Mouse (Mus musculus) spleen, embryonic (tissue): ENCODE results near the gene Amer3.
"Not testable (repeated sequence)": the region's sequence is repeated elsewhere in the genome, so short reads cannot be mapped to it uniquely, and the experiment has no call there.

ENCODE experiments used
- CTCF ChIA-PET: fragments of 350-600 bp; sonication (Branson Sonifier 250); formaldehyde crosslinking; loops from one replicate; lab custom pipeline; 2022; lab: Charles Lee

Amer3 gene

GRCm38 (mm10) chr1:34578851-34579781 lies at the start of gene Amer3:
Amer3 (plus strand) TSS chr1:34579657.
- CTCF ChIA-PET = no interaction called here

DNA sequence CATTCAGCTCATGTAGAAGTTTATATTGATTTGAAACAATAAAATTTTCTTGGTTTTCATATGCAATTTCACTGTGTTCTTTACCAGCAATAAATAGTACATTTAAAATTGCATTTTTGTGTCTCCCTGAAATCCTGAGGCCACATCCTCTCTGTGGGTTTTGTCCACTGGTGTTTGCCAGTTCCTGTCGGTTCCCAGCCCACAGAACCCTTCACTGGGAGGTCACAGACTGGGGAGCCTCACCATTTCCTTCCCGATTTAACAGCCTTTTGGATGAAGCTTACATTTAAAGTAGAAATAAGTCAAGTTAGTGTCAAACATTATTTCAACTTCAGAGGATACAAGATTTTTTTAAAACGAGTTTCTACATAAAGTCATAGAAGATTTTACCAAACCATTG lies 44.9 kb upstream of the Amer3 start:
- CTCF ChIA-PET = not testable (repeated sequence)

DNA sequence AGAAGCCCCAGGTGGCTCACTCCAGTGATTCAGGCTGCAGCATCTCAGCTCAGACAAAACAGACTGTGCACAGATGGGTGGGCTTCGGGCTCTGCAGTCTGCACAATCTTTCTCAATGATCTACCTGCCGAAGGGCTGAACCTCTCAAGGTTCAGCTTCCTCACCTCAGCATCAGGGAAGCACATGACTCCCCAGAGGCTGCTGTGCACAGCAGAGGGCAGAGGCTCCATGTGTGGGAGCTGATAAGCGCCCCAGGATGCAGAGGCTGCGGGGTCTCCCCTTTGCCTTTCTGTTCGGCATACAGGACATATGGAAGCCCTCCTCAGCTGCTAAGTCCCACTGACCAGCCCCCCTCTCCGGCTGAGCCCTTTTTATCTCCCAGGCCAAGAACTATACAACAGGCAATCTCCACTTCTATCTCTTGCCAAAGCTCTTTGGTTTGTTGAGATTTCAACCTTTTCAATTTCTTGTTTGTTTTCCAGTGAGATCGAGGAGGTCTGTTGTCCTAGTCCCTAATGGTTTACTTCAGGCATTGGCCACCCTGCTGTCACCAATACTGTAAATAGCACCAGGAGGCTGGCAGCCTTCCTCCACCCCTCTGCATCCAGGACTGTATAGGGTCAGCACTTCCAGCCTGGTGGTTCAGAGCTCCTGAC lies 44.3 kb upstream of the Amer3 start, which contains the start of gene Cfc1:
Gene Cfc1 (plus strand): TSS at position 606 of the 656 bp plus-strand sequence.
- CTCF ChIA-PET = not testable (repeated sequence)

GRCm38 (mm10) chr1:34536291-34536766 lies 43.1 kb upstream of the Amer3 start:
- CTCF ChIA-PET = no interaction called here

- CTCF ChIA-PET = no interaction called here
Observed at GRCm38 (mm10) chr1:34536767-34537485, 42.5 kb upstream of the Amer3 start.

- CTCF ChIA-PET = no interaction called here
Observed at GRCm38 (mm10) chr1:34547074-34547473, 32.4 kb upstream of the Amer3 start.

DNA sequence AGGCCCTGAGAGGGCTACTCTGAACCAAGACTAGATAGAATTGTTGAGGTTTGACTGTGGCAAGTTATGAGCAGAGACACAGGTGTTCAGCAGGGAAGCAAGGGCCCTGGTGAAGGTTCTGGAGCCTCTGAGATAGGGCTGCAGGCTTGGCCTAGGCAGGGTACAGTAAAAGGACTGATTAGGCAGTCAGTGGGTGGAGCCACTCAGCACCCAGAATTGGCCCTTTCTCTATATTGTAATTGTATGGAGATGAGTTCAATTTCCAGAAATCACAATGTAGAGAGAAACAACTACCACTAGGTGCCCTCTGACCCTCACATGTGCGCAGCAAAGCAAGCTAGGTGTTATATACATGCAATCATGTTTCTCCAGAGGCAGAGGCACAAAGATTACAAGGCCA lies 25.8 kb upstream of the Amer3 start:
- CTCF ChIA-PET = no interaction called here

DNA sequence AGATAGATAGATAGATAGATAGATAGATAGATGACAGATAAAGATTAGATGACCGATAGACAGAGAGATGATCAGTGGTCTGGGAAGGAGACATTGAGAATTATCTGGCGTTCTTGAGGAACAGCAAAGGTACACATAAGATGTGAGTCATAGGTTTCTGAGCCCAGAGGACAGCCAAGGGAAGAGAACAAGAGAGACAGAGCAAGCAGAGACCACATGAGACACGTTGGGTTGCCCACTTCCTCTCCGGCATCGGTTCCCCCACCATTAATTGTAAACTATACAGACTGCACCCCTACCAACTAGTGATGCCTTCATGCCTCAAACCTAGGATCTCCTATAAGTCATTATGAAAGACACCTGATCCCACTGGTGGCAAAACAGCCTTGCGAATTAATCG lies 25.2 kb upstream of the Amer3 start:
- CTCF ChIA-PET = no interaction called here

DNA sequence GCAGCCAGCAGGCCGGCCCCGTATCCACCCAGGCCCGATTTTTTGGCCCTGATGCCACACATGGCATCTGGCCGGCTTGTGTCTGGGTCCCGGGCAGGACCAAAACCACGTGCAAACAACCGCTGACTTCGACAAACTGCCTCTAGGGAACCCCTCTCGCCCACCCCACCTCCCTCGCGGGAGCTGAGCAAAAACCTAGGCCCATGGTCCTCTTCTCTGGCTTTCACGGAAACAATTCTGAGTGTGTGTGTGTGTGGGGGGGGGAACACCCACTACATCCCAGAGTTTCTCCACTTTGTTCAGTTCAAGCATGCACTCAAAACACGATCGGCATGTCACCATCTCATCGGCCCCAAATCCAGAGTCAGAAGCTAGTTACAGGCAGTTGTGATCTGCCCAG lies 18.6 kb upstream of the Amer3 start, which contains the start of gene Prss40:
Gene Prss40 (minus strand): TSS at position 101 of the 400 bp plus-strand sequence.
- CTCF ChIA-PET = no interaction called here

- CTCF ChIA-PET = interaction anchor here (0.6 kb wide), 1 partner anchor 1201 kb away, joined by 3 read pairs; no protein-coding TSS in a partner anchor
Observed at GRCm38 (mm10) chr1:34564383-34565045, 14.9 kb upstream of the Amer3 start.

GRCm38 (mm10) chr1:34568120-34568519 lies 11.3 kb upstream of the Amer3 start:
- CTCF ChIA-PET = no interaction called here

DNA sequence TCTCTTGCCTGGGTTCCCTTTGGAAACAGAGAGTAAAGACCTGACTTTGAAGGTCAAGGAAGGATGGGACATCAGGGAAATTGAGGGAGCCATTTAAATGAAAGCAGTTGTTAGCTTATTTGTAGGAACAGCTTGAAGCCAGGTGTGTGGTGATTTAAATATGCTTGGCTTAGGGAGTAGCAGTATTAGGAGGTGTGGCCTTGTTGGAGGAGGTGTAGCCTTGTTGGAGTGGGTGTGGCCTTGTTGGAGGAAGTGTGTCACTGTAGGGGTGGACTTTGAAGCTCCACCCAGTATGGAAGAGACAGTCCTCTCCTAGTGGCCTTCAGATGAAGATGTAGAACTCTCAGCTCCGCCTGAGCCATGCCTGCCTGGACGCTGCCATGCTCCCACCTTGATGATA lies 9.6 kb upstream of the Amer3 start:
- CTCF ChIA-PET = no interaction called here

- CTCF ChIA-PET = no interaction called here
Observed at GRCm38 (mm10) chr1:34571431-34571830, 8.0 kb upstream of the Amer3 start.

DNA sequence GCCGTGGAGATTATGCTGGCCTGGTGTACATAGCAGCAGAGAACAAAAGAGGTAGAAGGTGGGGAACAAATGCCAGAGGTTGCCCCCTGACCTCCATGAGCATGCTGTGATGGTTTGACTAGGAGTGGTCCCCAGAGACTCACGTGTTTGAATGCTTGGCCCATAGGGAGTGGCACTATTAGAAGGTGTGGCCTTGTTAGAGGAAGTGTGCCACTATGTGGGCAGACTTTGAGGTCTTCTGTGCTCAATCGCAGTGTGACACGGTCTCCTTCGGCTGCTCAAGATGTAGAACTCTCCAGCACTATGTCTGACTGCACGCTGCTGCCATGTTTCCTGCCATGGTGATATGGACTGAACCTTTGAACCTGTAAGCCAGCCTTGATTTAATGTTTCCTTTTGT lies 6.2 kb upstream of the Amer3 start:
- CTCF ChIA-PET = no interaction called here

DNA sequence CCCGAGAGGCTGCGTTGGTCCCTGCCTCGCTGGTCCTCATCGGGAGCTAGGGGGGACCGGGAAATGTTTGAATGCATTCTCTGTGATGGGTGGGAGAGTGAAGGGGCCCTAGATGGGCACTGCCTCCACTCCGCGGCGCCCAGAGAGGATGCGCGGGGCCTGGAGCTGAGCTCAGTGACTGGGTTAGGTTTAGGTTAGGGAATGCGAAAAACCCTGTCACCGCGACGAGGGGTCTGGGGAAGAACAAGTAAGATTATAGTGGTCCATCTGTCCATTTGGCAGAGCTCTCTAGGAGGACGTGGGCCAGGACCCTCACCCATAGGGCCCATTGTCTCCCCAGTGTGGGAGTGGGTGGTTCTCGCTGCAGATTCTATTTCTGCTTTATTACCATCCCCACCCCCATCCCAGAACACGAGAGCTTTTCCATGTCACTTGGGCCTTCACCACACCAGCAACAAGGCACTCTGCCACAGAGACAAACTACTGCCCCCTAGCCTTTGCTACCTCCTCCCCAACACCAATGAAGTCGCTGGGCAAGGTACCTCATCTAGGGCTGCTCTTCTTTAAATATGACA lies 412 bp downstream of the Amer3 start:
- CTCF ChIA-PET = no interaction called here

DNA sequence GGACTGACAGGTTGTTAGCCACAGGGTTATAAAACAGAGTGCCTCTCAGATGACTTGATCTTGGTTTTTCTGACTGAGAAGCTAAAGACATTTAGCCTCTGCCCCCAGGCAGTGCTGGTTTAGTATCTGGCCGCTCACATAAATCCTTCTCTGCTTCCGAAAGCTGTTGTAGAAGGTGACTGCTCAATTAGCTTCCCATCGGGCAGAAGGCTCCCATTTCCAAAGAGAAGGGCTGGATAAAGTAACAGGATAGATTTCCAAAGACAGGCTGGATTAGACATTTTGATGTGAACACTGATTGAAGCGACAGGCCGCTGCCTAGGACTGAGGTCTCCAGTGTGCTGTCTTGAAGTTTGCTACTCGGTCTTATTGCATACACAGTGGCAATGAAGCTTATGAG lies 2.8 kb downstream of the Amer3 start:
- CTCF ChIA-PET = no interaction called here

GRCm38 (mm10) chr1:34583821-34584263 lies 4.4 kb downstream of the Amer3 start:
- CTCF ChIA-PET = no interaction called here

DNA sequence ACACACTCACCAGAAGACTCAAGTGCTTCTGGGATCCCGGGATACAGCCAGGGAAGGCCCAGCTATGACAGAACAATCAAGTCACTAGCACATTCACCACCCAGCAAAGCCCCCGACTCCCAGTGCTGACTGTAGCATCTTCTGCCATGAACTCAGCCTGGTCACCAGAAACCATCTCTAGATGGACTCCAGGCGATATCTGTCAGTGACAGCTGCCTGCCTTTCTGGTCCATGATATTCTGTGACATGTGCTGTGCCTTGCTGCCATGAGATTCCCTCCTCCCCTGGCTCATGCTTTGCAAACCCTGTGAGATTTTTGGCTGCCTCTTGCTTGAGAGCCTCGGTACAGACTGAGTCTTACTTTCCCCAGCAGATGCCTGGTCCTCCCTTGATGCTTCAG lies 5.3 kb downstream of the Amer3 start:
- CTCF ChIA-PET = no interaction called here

DNA sequence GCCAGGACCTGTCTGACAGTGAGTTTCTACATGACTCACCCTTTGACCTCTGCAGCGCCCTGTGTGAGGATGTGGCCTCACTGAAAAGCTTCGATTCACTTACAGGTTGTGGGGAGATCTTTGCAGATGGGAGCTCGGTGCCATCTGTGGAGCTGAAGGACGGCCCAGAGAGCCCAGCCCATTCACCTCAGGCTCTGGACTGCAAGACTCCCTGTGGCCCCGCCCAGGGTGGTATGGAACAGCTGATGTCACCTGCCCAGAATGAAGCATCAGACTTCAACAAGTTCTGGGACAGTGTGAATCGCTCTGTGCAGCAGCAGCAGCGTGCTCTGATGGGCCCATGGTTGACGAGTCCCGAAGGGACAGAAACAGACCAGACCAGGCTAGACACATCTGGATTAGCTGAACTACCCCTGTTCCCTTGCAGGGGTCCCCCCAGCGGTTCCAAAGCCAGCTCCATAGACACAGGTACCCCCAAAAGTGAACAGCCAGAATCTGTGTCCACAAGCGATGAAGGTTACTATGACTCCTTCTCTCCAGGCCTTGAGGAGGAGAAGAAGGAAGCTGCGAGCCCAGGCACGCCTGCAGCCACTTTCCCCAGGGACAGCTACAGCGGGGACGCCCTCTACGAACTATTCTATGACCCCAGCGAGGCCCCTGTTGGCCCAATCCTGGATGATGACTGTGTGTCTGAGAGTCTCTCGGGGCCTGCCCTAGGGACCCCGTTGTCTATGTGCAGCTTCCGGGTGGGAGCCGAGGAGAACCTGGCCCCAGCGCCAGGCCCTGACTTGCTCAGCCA lies 8.0 kb downstream of the Amer3 start:
- CTCF ChIA-PET = no interaction called here

DNA sequence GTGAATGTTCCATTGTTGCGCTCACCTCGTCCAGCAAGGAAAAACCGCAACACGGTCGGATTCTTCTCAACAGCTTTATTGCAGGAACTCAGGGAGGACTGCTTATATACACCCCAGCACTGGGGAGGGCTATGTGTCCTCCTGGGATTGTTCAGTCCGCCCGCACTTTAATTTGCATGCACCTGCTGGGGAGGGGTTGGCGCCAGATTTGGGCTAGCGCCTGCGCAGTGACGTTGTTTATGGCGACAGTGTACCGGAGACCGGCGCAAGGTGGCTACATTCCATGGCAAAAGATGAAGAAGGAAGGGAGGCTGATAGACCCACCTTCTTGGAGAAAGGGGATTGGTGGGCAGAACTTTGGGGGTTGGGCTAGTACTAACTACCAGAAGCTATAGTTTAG lies 20.5 kb downstream of the Amer3 start:
- CTCF ChIA-PET = no interaction called here
